Mouse (Mus musculus) kidney, postnatal 0 days (tissue): ENCODE measurements around the gene Zdhhc5. TPM values are rescaled to one million over a fixed set of nuclear protein-coding genes. Genes with fewer than 3 reads are reported as not detected.

Source experiments
- ATAC-seq: fragments of 200-750 bp; cut with Nextera tagmentation; replicated peaks from 2 replicates; pipeline ENCODE4 v1.8.0; 2017; ENCODE audit warnings: low read depth, moderate number of reproducible peaks, moderate TSS enrichment, moderate library complexity; ENCODE audit not compliant: low FRiP score
- DNase-seq: peaks from one replicate; pipeline ENCODE4 v3.0.0-alpha.2; 2016; ENCODE audit warnings: low spot score
- H3K27ac ChIP-seq: fragments of 300-500 bp; sonication (generic); 2 replicates; pipeline ENCODE4 v1.5.1; 2014; ENCODE audit warnings: mild to moderate bottlenecking
- H3K27me3 ChIP-seq: fragments of 300-500 bp; sonication (generic); 2 replicates; pipeline ENCODE4 v1.6.1; 2014; ENCODE audit warnings: low read length, mixed read lengths; ENCODE audit not compliant: insufficient read depth
- H3K36me3 ChIP-seq: fragments of 300-500 bp; sonication (generic); 2 replicates; pipeline ENCODE4 v1.6.1; 2014; ENCODE audit warnings: low read length, mixed read lengths; ENCODE audit not compliant: insufficient read depth
- H3K4me1 ChIP-seq: fragments of 300-500 bp; sonication (generic); replicated peaks from 2 replicates; pipeline ENCODE4 v1.6.1; 2014; ENCODE audit warnings: antibody characterized with exemption, low read length, mixed read lengths; ENCODE audit not compliant: insufficient read depth
- H3K4me2 ChIP-seq: fragments of 300-500 bp; sonication (generic); 2 replicates; pipeline ENCODE4 v1.6.1; 2014; ENCODE audit warnings: mild to moderate bottlenecking, low read length, moderate library complexity, mixed read lengths
- H3K4me3 ChIP-seq: fragments of 300-500 bp; sonication (generic); replicated peaks from 2 replicates; pipeline ENCODE4 v1.5.1; 2014; ENCODE audit warnings: low read depth, low read length
- H3K9ac ChIP-seq: fragments of 300-500 bp; sonication (generic); 2 replicates; pipeline ENCODE4 v1.6.1; 2014; ENCODE audit warnings: low read depth, low read length
- H3K9me3 ChIP-seq: fragments of 300-500 bp; sonication (generic); replicated peaks from 2 replicates; pipeline ENCODE4 v1.6.1; 2016; ENCODE audit warnings: low read length, inconsistent platforms, mixed read lengths
- CTCF ChIP-seq: IDR thresholded peaks from 2 replicates; pipeline ENCODE4 v1.5.1; 2016; ENCODE audit warnings: antibody characterized with exemption, low read depth, mild to moderate bottlenecking, moderate library complexity
- WGBS: fragments of 180-500 bp; shearing (Covaris S2); extraction: QIAGEN DNeasy Blood & Tissue Kit; methylation state at CpG from one replicate; pipeline ENCODE4 v1.1.7; 2014; 5-methylcytosine and 5-hydroxymethylcytosine counted together
- microRNA counts: library from miRNA; unstranded; fragments of <30 nt; microRNA quantifications from one replicate; lab custom pipeline; 2015
- microRNA-seq: library from miRNA; unstranded; fragments of <30 nt; microRNA quantifications from one replicate; pipeline ENCODE4, GENCODE M21; 2016
- polyA plus RNA-seq: library from polyadenylated mRNA; unstranded; fragments of >200 nt; fragmentation: Nextera tagmentation; extraction: Ambion mirVana; gene quantifications from 2 replicates; pipeline ENCODE4 v1.2.1, GENCODE M21; 2015

The Zdhhc5 gene
- polyA plus RNA-seq, 1 experiment from 2014 or later = 25.9 TPM

DNA sequence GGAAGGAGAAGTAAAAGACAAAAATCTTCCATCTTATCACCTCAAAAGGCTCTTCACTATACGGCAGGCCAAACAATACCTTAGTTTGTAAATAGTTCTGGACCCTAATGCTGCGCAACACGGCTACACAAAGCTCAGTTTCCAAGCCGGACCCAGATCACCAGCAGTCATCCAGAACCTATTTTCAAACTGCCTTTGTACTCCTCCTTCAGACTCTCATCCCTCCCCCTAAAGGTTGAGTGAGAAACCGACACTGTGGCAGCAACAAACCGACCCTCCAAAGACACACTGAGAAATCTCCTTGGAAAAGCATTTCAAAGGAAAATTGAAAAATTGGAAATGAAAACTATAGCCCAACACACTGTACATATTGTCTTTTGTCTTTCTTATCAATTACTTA, 66.6 kb downstream of the Zdhhc5 start:
- H3K36me3 ChIP-seq = no peaks in the 10 kb centered on the region
- ATAC-seq = no peak
- no peaks in the 10 kb centered on the region for H3K9me3 ChIP-seq
- H3K27me3 ChIP-seq = no peaks in the 10 kb centered on the region
- no peak overlapping the region for H3K27ac ChIP-seq
- peak; percentile 41; the same call in 1 of the 2 replicates for TF ChIP-seq CTCF
- peak overlapping the region; percentile 53 for H3K4me2 ChIP-seq
- H3K9ac ChIP-seq = peak overlapping the region; percentile 13; the same call in 1 of the 2 replicates
- 11% methylated on average over 6 of the region's 6 CpGs for WGBS
- peaks cover 10% of the 10 kb centered on the region for H3K4me1 ChIP-seq
- H3K4me3 ChIP-seq = peak overlapping the region; percentile 76
- peak; percentile 84 for DNase-seq

DNA sequence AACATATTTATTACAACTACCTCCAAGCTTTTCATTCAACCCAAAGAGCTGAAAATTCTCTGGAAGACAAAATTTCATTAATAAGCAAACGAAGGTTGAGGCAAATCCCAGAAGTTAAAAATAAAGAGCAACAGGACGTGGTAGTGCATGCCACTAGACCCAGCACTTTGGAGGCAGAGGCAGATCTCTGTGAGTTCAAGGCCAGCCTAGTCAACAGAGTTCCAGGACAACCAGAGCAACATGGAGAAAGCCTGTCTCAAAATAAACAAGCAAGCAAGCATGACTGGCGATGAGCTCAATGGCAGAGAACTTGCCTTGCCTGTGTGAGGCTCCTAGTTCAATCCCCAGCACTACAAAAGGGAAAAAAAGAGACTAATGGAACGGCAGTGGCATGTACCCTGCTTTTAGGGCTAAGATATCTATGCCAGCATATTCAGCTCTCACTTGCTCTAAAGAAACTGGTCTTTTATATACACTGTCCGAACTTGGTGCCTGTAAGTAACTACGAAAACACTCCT, 67.9 kb downstream of the Zdhhc5 start:
- no peaks in the 10 kb centered on the region for H3K9me3 ChIP-seq
- peaks cover 10% of the 10 kb centered on the region for H3K4me1 ChIP-seq
- no peak overlapping the region for H3K9ac ChIP-seq
- DNase-seq (no peak), ATAC-seq (no peak)
- no peak for TF ChIP-seq CTCF
- H3K36me3 ChIP-seq = no peaks in the 10 kb centered on the region
- no peak overlapping the region for H3K27ac ChIP-seq
- peak overlapping the region; percentile 53; the same call in 1 of the 2 replicates for H3K4me2 ChIP-seq
- WGBS = 89% methylated on average over 6 of the region's 6 CpGs
- H3K27me3 ChIP-seq = no peaks in the 10 kb centered on the region
- no peak overlapping the region for H3K4me3 ChIP-seq

DNA sequence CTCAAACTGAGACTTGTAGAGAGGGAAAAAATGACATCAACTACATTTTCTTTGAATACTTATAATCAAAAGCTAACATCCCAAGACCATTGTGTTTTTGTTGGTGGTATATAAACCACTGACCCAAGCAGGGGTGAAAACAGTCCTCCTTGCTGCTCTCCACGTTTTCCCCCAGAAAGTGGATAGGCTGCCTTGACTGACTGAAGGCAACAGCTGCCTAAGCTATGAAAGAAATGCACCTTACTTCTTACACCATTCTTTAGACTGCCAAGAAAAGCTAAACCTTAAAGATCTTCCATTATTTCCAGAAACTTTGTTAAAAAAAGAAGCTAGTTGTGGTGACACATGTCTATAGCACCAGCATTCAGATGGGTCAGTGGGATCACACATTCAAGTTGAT, 68.8 kb downstream of the Zdhhc5 start:
- WGBS = 29% methylated on average over 1 of the region's 1 CpGs
- DNase-seq (no peak), ATAC-seq (no peak)
- H3K9ac ChIP-seq = no peak overlapping the region
- no peaks in the 10 kb centered on the region for H3K36me3 ChIP-seq
- H3K9me3 ChIP-seq = no peaks in the 10 kb centered on the region
- H3K27me3 ChIP-seq = no peaks in the 10 kb centered on the region
- H3K4me2 ChIP-seq = no peak overlapping the region
- H3K27ac ChIP-seq = no peak overlapping the region
- H3K4me3 ChIP-seq = no peak overlapping the region
- H3K4me1 ChIP-seq = peaks cover 10% of the 10 kb centered on the region
- no peak for TF ChIP-seq CTCF

DNA sequence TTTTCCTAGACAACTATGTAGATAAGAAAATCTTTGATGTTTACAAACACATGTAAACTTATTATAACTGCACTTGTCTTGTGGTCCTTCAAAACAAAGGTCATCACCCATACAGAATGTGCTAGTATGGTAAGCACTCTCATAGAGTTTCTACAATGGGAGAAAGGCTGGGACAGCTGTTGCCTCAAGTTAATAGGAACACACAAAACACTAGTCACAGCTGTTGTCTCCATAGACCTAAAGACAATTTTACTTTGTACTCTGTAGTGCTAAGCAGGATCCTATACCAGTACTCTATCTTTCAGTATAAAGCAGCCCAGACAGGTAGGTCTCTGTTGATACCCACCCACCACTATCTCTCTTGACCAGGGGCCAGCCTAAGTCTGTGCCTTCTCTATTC, 74.1 kb downstream of the Zdhhc5 start:
- H3K9ac ChIP-seq = no peak overlapping the region
- no peak overlapping the region for H3K27ac ChIP-seq
- no peaks in the 10 kb centered on the region for H3K9me3 ChIP-seq
- no peak for TF ChIP-seq CTCF
- no peak overlapping the region for H3K4me3 ChIP-seq
- ATAC-seq (no peak), DNase-seq (no peak)
- no peaks in the 10 kb centered on the region for H3K27me3 ChIP-seq
- H3K4me2 ChIP-seq = no peak overlapping the region
- H3K36me3 ChIP-seq = no peaks in the 10 kb centered on the region
- peaks cover 41% of the 10 kb centered on the region for H3K4me1 ChIP-seq

DNA sequence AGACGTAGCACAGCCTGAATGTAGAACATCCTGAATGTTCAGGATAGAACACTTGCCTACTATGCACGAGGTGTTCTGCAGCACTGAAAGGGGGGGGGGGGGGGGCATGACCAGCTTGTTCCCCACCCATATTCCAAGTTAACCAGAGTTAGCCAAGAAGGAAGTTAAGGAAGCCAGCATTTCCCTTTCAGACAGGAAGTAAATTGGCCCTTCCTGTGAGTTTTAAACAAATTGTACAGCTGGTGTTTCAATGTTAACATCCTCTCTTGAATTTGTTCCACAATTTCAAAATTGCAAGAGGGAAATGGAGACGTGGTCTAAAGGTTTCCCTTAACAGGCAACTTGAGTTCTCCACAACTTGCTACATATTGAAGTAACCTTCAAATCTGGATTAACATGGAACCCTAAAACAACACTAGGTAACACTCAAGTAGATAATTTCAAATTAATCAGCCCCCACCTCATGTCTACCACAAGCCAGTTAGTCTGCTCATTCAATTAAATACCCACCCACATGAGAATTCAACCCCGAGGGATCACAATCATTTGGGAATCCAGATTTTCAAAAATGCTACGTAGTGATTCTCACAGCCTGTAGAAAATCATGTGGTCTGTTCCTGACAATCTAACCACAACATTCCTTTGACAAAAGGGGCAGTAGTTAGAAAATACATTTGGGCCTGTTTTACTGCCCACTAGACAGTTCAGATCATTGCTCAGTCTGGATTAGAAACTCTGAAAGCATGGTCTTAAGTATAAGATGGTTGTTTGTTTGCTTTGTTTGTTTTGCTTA, 76.4 kb downstream of the Zdhhc5 start:
- no peaks in the 10 kb centered on the region for H3K36me3 ChIP-seq
- TF ChIP-seq CTCF = no peak
- H3K9ac ChIP-seq = no peak overlapping the region
- ATAC-seq = no peak
- H3K27me3 ChIP-seq = no peaks in the 10 kb centered on the region
- H3K9me3 ChIP-seq = no peaks in the 10 kb centered on the region
- peak; percentile 69 for DNase-seq
- H3K4me3 ChIP-seq = no peak overlapping the region
- WGBS = 39% methylated on average over 5 of the region's 5 CpGs
- H3K4me1 ChIP-seq = peaks cover 55% of the 10 kb centered on the region
- peak overlapping the region; percentile 32 for H3K4me2 ChIP-seq
- peak overlapping the region; percentile 96 for H3K27ac ChIP-seq

MicroRNAs encoded within 50 kb of the gene (microRNA counts, 519-probe panel; counts per million panel counts)
- microRNA mmu-miR-130a (lab: Ali Mortazavi, UCI) = 8,409 counts per million, percentile 100 among the panel's probes with 10 or more counts

Small RNAs within 50 kb of the gene (microRNA-seq; reads per million reads assigned to microRNA genes)
- 34,813 reads per million, percentile 98 among the genes with 10 or more reads in this experiment for gene Mir130a

Other genes with a start within 250 kb of the Zdhhc5 start
- gene Tfpi, start 238.4 kb downstream of the Zdhhc5 start, polyA plus RNA-seq = 29.5 and 34.7 TPM in 2 replicates
- gene Ctnnd1, start 64.4 kb downstream of the Zdhhc5 start, polyA plus RNA-seq = 35.0 and 37.4 TPM in 2 replicates
- 0.09 and 0.18 TPM in 2 replicates for gene Btbd18, start 56.1 kb downstream of the Zdhhc5 start, polyA plus RNA-seq
- gene Selenoh, start 44.4 kb downstream of the Zdhhc5 start, polyA plus RNA-seq = 243 and 244 TPM in 2 replicates
- gene Gm28635, start 37.1 kb downstream of the Zdhhc5 start, polyA plus RNA-seq = not detected in 2 replicates
- 33.3 and 34.6 TPM in 2 replicates for gene Med19, start 36.8 kb downstream of the Zdhhc5 start, polyA plus RNA-seq
- gene Tmx2, start 36.0 kb downstream of the Zdhhc5 start, polyA plus RNA-seq = 189 and 199 TPM in 2 replicates
- 24.5 and 26.0 TPM in 2 replicates for gene Clp1, start 12.2 kb upstream of the Zdhhc5 start, polyA plus RNA-seq
- gene Ypel4, start 18.9 kb upstream of the Zdhhc5 start, polyA plus RNA-seq = 4.1 TPM in 2 replicates
- 8.7 and 9.3 TPM in 2 replicates for gene Gm19426, start 28.5 kb upstream of the Zdhhc5 start, polyA plus RNA-seq
- 140 and 156 TPM in 2 replicates for gene Serping1, start 60.3 kb upstream of the Zdhhc5 start, polyA plus RNA-seq
- 30.5 and 33.9 TPM in 2 replicates for gene Ube2l6, start 83.6 kb upstream of the Zdhhc5 start, polyA plus RNA-seq
- gene Smtnl1, start 107.5 kb upstream of the Zdhhc5 start, polyA plus RNA-seq = 0.36 and 0.37 TPM in 2 replicates
- gene Timm10, start 111.8 kb upstream of the Zdhhc5 start, polyA plus RNA-seq = 63.6 and 71.1 TPM in 2 replicates
- gene Slc43a1, start 123.7 kb upstream of the Zdhhc5 start, polyA plus RNA-seq = 8.3 and 8.5 TPM in 2 replicates
- 1.1 and 1.3 TPM in 2 replicates for gene Rtn4rl2, start 171.5 kb upstream of the Zdhhc5 start, polyA plus RNA-seq
- gene Slc43a3, start 221.4 kb upstream of the Zdhhc5 start, polyA plus RNA-seq = 36.7 and 41.4 TPM in 2 replicates